ENCODE assay signal across 8 mouse cellular contexts in genomic region chr5:146940219-146940618, GRCm38 (mm10). TPM values are rescaled to one million over a fixed set of nuclear protein-coding genes. Genes with fewer than 3 reads are reported as not detected.
DNase-seq lines count a peak whose midpoint lies in the region; ATAC-seq and TF ChIP-seq lines count a peak whose summit lies in the region.

No protein-coding gene starts in this region.

- H3K27ac ChIP-seq in cerebellum, adult 2 months (ENCODE audit: insufficient read depth, low read length), result no peak overlapping the region
- H3K27ac ChIP-seq in liver, adult 2 months (replicated peaks; ENCODE audit: insufficient read depth, low read depth, low read length), result no peak overlapping the region
- H3K27ac ChIP-seq in liver, embryonic 12.5 days, result no peak overlapping the region
- H3K27ac ChIP-seq in bone marrow macrophage, adult 2 months (ENCODE audit: insufficient read depth, low read depth, low read length), result no peak overlapping the region
- no peak overlapping the region for H3K27ac ChIP-seq in lung, embryonic 16.5 days (ENCODE audit: low read length)
- no peak overlapping the region for H3K27ac ChIP-seq in intestine, embryonic 15.5 days

- no peaks in the 10 kb centered on the region for H3K4me1 ChIP-seq in cerebellum, adult 2 months (ENCODE audit: control insufficient read depth, insufficient read depth, low read length)
- H3K4me1 ChIP-seq in liver, adult 2 months (ENCODE audit: control insufficient read depth, insufficient read depth, low read length), result no peaks in the 10 kb centered on the region
- H3K4me1 ChIP-seq in liver, embryonic 12.5 days, result no peaks in the 10 kb centered on the region
- no peaks in the 10 kb centered on the region for H3K4me1 ChIP-seq in bone marrow macrophage, adult 2 months (ENCODE audit: control insufficient read depth, insufficient read depth, low read length)
- no peaks in the 10 kb centered on the region for H3K4me1 ChIP-seq in lung, embryonic 16.5 days (replicated peaks; ENCODE audit: control insufficient read depth, insufficient read depth, low read length)
- no peaks in the 10 kb centered on the region for H3K4me1 ChIP-seq in intestine, embryonic 15.5 days (replicated peaks)

- TF ChIP-seq CTCF in cerebellum, adult 2 months (IDR thresholded peaks at IDR 0.05; ENCODE audit: borderline replicate concordance, insufficient read depth, low read depth, low read length), result peak; percentile 63; the same call in 1 of the 2 replicates
- TF ChIP-seq CTCF in liver, adult 2 months (IDR thresholded peaks at IDR 0.05; ENCODE audit: low read depth, low read length), result peak; percentile 56
- peak; percentile 72 for TF ChIP-seq CTCF in bone marrow macrophage, adult 2 months (IDR thresholded peaks at IDR 0.05; ENCODE audit: low read depth, low read length)

- 10% methylated on average over 7 of the region's 7 CpGs for WGBS in cerebellum, adult 2 months
- WGBS in liver, adult 2 months, result 28% methylated on average over 7 of the region's 7 CpGs
- 20% methylated on average over 7 of the region's 7 CpGs for WGBS in liver, embryonic 12.5 days (ENCODE audit: insufficient replicate concordance)
- WGBS in lung, embryonic 16.5 days, result 22% methylated on average over 7 of the region's 7 CpGs
- 21% methylated on average over 7 of the region's 7 CpGs for WGBS in intestine, embryonic 15.5 days

- no peak for ATAC-seq in liver, embryonic 12.5 days
- 0 out of 2 replicates have a peak, but pooled peaks have one; percentile 38 for ATAC-seq in lung, embryonic 16.5 days (ENCODE audit: low read depth)
- no peak for ATAC-seq in intestine, embryonic 15.5 days

- peak in 1 of 2 experiments; percentile 48 for DNase-seq in cerebellum, adult 2 months
- no peak for DNase-seq in cerebellum, adult 8-10 months
- peak; percentile 52 for DNase-seq in liver, adult 2 months (ENCODE audit: extremely low read depth, low read depth, low spot score)
- DNase-seq in urinary bladder, postnatal 10 days (ENCODE audit: low spot score), result no peak

- peaks cover 8% of the 10 kb centered on the region; the same call in 1 of the 2 replicates for H3K9me3 ChIP-seq in liver, embryonic 12.5 days (replicated peaks)
- peaks cover 4% of the 10 kb centered on the region for H3K9me3 ChIP-seq in lung, embryonic 16.5 days (ENCODE audit: control insufficient read depth, low read length)
- no peaks in the 10 kb centered on the region for H3K9me3 ChIP-seq in intestine, embryonic 15.5 days

- no peaks in the 10 kb centered on the region; the same call in 1 of the 2 replicates for H3K27me3 ChIP-seq in cerebellum, adult 2 months (ENCODE audit: control insufficient read depth, insufficient read depth, low read length)
- 0 out of 2 replicates have a peak, but pooled peaks cover 6% of the 10 kb centered on the region for H3K27me3 ChIP-seq in liver, adult 2 months (ENCODE audit: control insufficient read depth, insufficient read depth, low read length)
- H3K27me3 ChIP-seq in liver, embryonic 12.5 days (replicated peaks), result no peaks in the 10 kb centered on the region
- H3K27me3 ChIP-seq in lung, embryonic 16.5 days (ENCODE audit: control insufficient read depth, insufficient read depth, low read depth, low read length), result no peaks in the 10 kb centered on the region
- H3K27me3 ChIP-seq in intestine, embryonic 15.5 days (replicated peaks), result no peaks in the 10 kb centered on the region

- no peaks in the 10 kb centered on the region for H3K79me2 ChIP-seq in liver, adult 2 months (ENCODE audit: control insufficient read depth, insufficient read depth, low read length)

- no peak overlapping the region for H3K9ac ChIP-seq in liver, adult 2 months (ENCODE audit: low read depth, low read length)
- H3K9ac ChIP-seq in liver, embryonic 12.5 days, result no peak overlapping the region
- no peak overlapping the region for H3K9ac ChIP-seq in lung, embryonic 16.5 days (ENCODE audit: low read length)
- H3K9ac ChIP-seq in intestine, embryonic 15.5 days, result no peak overlapping the region

- no peak overlapping the region for H3K4me2 ChIP-seq in liver, embryonic 12.5 days
- no peak overlapping the region for H3K4me2 ChIP-seq in lung, embryonic 16.5 days (ENCODE audit: low read depth, low read length)
- no peak overlapping the region for H3K4me2 ChIP-seq in intestine, embryonic 15.5 days (replicated peaks)

- H3K4me3 ChIP-seq in cerebellum, adult 2 months (replicated peaks; ENCODE audit: insufficient read depth, low read depth, low read length), result no peak overlapping the region
- H3K4me3 ChIP-seq in liver, adult 2 months (ENCODE audit: insufficient read depth, low read depth, low read length), result no peak overlapping the region
- no peak overlapping the region for H3K4me3 ChIP-seq in liver, embryonic 12.5 days
- no peak overlapping the region for H3K4me3 ChIP-seq in bone marrow macrophage, adult 2 months (ENCODE audit: insufficient read depth, low read length)
- no peak overlapping the region for H3K4me3 ChIP-seq in lung, embryonic 16.5 days (ENCODE audit: low read length)
- H3K4me3 ChIP-seq in intestine, embryonic 15.5 days (replicated peaks), result no peak overlapping the region

- no peak for TF ChIP-seq POLR2A in cerebellum, adult 2 months (IDR thresholded peaks at IDR 0.05; ENCODE audit: borderline replicate concordance, insufficient read depth, low read length)
- no peak for TF ChIP-seq POLR2A in liver, adult 2 months (IDR thresholded peaks at IDR 0.05; ENCODE audit: extremely low read depth, insufficient read depth, low read length)
- TF ChIP-seq POLR2A in bone marrow macrophage, adult 2 months (IDR thresholded peaks at IDR 0.05; ENCODE audit: borderline replicate concordance, low read depth, low read length), result no peak

- no peaks in the 10 kb centered on the region for H3K36me3 ChIP-seq in liver, adult 2 months (ENCODE audit: control insufficient read depth, insufficient read depth, low read length)
- H3K36me3 ChIP-seq in liver, embryonic 12.5 days, result no peaks in the 10 kb centered on the region
- no peaks in the 10 kb centered on the region for H3K36me3 ChIP-seq in lung, embryonic 16.5 days (ENCODE audit: control insufficient read depth, insufficient read depth, low read length)
- H3K36me3 ChIP-seq in intestine, embryonic 15.5 days, result no peaks in the 10 kb centered on the region

RNA-seq across cellular contexts. Expression of gene Gtf3a, which starts 8.2 kb away (rescaled TPM):
- 36.4 and 43.0 TPM in 2 replicates for polyA plus RNA-seq in cerebellum, adult 2 months (2012; rRNA removed)
- total RNA-seq in liver, adult 2 months (2014; rRNA removed), result 12.2 and 15.6 TPM in 2 replicates
- 15.3 and 17.9 TPM in 2 replicates for polyA plus RNA-seq in liver, adult 2 months (2012; rRNA removed)
- polyA plus RNA-seq in liver, embryonic 12.5 days (2016; fragmentation: Nextera tagmentation; extraction: Ambion mirVana), result 95.1 and 95.7 TPM in 2 replicates
- polyA plus RNA-seq in bone marrow macrophage, adult 2 months (2012; ENCODE audit: insufficient read depth, insufficient read length, missing spikeins), result 37.0 and 40.8 TPM in 2 replicates
- 118 and 121 TPM in 2 replicates for polyA plus RNA-seq in lung, embryonic 16.5 days (2015; fragmentation: Nextera tagmentation; extraction: Ambion mirVana)
- polyA plus RNA-seq in intestine, embryonic 15.5 days (2015; fragmentation: Nextera tagmentation; extraction: Ambion mirVana), result 132 TPM in 2 replicates

RNA-seq across cellular contexts. Expression of gene Mtif3, which starts 23.4 kb away (rescaled TPM):
- 21.9 and 23.4 TPM in 2 replicates for polyA plus RNA-seq in cerebellum, adult 2 months (2012; rRNA removed)
- 20.3 and 24.1 TPM in 2 replicates for total RNA-seq in liver, adult 2 months (2014; rRNA removed)
- 17.4 and 17.5 TPM in 2 replicates for polyA plus RNA-seq in liver, adult 2 months (2012; rRNA removed)
- polyA plus RNA-seq in liver, embryonic 12.5 days (2016; fragmentation: Nextera tagmentation; extraction: Ambion mirVana), result 14.9 and 16.5 TPM in 2 replicates
- polyA plus RNA-seq in bone marrow macrophage, adult 2 months (2012; ENCODE audit: insufficient read depth, insufficient read length, missing spikeins), result 15.5 and 19.6 TPM in 2 replicates
- 20.2 and 21.0 TPM in 2 replicates for polyA plus RNA-seq in lung, embryonic 16.5 days (2015; fragmentation: Nextera tagmentation; extraction: Ambion mirVana)
- 27.8 and 28.3 TPM in 2 replicates for polyA plus RNA-seq in intestine, embryonic 15.5 days (2015; fragmentation: Nextera tagmentation; extraction: Ambion mirVana)
